Mouse (Mus musculus) central nervous system, embryonic 18 days (tissue): ENCODE data around the gene Gng4. TPM values are rescaled to one million over a fixed set of nuclear protein-coding genes. Genes with fewer than 3 reads are reported as not detected.

Experiments
- polyA plus RNA-seq: library from polyadenylated mRNA; depleted of rRNA; stranded (reverse); fragments of >200 nt; gene quantifications from 2 replicates; pipeline ENCODE4 v1.2.3, GENCODE M21; 2012; rRNA removed

Gene Gng4
- 74.1 and 81.1 TPM in 2 replicates for polyA plus RNA-seq

DNA sequence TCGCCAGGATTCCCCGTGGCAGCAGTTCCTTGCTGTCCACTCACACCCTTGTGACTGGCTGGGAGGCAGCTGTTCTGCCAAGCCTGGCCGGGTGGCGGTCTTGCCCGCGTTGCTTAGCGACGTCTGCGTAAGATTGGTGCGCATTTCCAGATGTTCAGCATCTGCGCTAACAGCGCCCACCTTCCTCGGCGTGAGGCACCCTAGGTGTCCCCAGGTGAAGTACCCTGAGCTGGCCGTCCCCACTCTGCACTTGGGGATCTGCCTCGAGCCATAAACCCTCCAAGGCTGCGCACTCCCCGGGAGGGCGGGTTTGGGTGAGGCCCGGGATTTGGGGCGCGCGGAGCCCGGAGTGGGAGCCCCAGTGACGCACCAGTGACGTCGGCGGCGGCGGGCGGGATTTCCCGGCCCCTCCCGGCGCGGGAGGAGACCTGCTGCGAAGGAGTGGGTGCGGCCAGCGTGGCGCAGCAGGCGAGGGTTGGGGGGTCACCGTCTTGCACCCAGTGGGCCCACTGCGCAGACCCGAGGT lies at the start of gene Gng4:
TSS of gene Gng4 (plus strand) at position 166 of the 526 bp plus-strand sequence.

Other genes starting within 250 kb of the Gng4 start
- gene Lyst, start 193.7 kb upstream of the Gng4 start, polyA plus RNA-seq = 6.2 and 6.7 TPM in 2 replicates
- 27.3 and 28.8 TPM in 2 replicates for gene B3galnt2, start 170.4 kb downstream of the Gng4 start, polyA plus RNA-seq